Mouse (Mus musculus) hindbrain, embryonic 11.5 days (tissue): ENCODE results near the gene B3gntl1. TPM values are rescaled to one million over a fixed set of nuclear protein-coding genes. Genes with fewer than 3 reads are reported as not detected.

Experiments
- ATAC-seq: fragments of 200-750 bp; cut with Nextera tagmentation; 2 replicates; pipeline ENCODE4 v1.8.0; 2017; ENCODE audit warnings: mild to moderate bottlenecking, moderate TSS enrichment, moderate library complexity; ENCODE audit not compliant: low FRiP score
- DNase-seq: peaks from one replicate; pipeline ENCODE4 v3.0.0-alpha.2; 2015; ENCODE audit warnings: low spot score
- H3K27ac ChIP-seq: fragments of 300-500 bp; sonication (generic); 2 replicates; pipeline ENCODE4 v1.5.1; 2014; ENCODE audit warnings: mild to moderate bottlenecking, low read depth, low read length
- H3K27me3 ChIP-seq: fragments of 300-500 bp; sonication (generic); 2 replicates; pipeline ENCODE4 v1.6.1; 2014; ENCODE audit warnings: mild to moderate bottlenecking, low read length, moderate library complexity, mixed read lengths; ENCODE audit not compliant: control insufficient read depth, insufficient read depth
- H3K36me3 ChIP-seq: fragments of 300-500 bp; sonication (generic); 2 replicates; pipeline ENCODE4 v1.6.1; 2014; ENCODE audit warnings: mild to moderate bottlenecking, low read length, moderate library complexity, mixed read lengths; ENCODE audit not compliant: control insufficient read depth, insufficient read depth
- H3K4me1 ChIP-seq: fragments of 300-500 bp; sonication (generic); replicated peaks from 2 replicates; pipeline ENCODE4 v1.6.1; 2014; ENCODE audit warnings: low read length, mixed read lengths; ENCODE audit not compliant: control insufficient read depth, insufficient read depth
- H3K4me2 ChIP-seq: fragments of 300-500 bp; sonication (generic); replicated peaks from 2 replicates; pipeline ENCODE4 v1.6.1; 2014; ENCODE audit warnings: mild to moderate bottlenecking, low read depth, low read length
- H3K4me3 ChIP-seq: fragments of 300-500 bp; sonication (generic); 2 replicates; pipeline ENCODE4 v1.5.1; 2014; ENCODE audit warnings: low read depth, low read length
- H3K9ac ChIP-seq: fragments of 300-500 bp; sonication (generic); 2 replicates; pipeline ENCODE4 v1.6.1; 2014; ENCODE audit warnings: low read depth, low read length
- H3K9me3 ChIP-seq: fragments of 300-500 bp; sonication (generic); 2 replicates; pipeline ENCODE4 v1.6.1; 2016; ENCODE audit warnings: low read length; ENCODE audit not compliant: control insufficient read depth
- WGBS: fragments of 180-500 bp; shearing (Covaris S2); extraction: QIAGEN DNeasy Blood & Tissue Kit; methylation state at CpG from one replicate; pipeline ENCODE4 v1.1.7; 2014; 5-methylcytosine and 5-hydroxymethylcytosine counted together
- polyA plus RNA-seq: library from polyadenylated mRNA; unstranded; fragments of >200 nt; fragmentation: Nextera tagmentation; extraction: Ambion mirVana; gene quantifications from 2 replicates; pipeline ENCODE4 v1.2.1, GENCODE M21; 2014

B3gntl1 gene
- polyA plus RNA-seq = 4.1 and 5.6 TPM in 2 replicates

- Histone ChIP-seq H3K4me3 (peak within 1 kb of the TSS; percentile 67), H3K4me1 (0 out of 2 replicates have a peak, but pooled peaks cover 2% of the 10 kb centered on the region), H3K4me2 (peak within 1 kb of the TSS; percentile 78), H3K27me3 (no peaks in the 10 kb centered on the region), H3K9ac (peak within 1 kb of the TSS; percentile 77), H3K36me3 (no peaks in the 10 kb centered on the region), H3K27ac (peak within 1 kb of the TSS; percentile 81), H3K9me3 (no peaks in the 10 kb centered on the region)
- peak; percentile 99 for DNase-seq
- peak; percentile 100 for ATAC-seq
- under 1% methylated on average over 46 of the region's 46 CpGs for WGBS
Measured at GRCm38 (mm10) chr11:121672990-121673572, at the start of gene B3gntl1. Gene B3gntl1, minus strand, starts transcription at chr11:121673153.

- Histone ChIP-seq H3K4me3 (no peak overlapping the region), H3K27me3 (no peaks in the 10 kb centered on the region), H3K27ac (no peak overlapping the region), H3K4me2 (no peak overlapping the region), H3K9me3 (no peaks in the 10 kb centered on the region), H3K4me1 (no peaks in the 10 kb centered on the region), H3K9ac (no peak overlapping the region), H3K36me3 (no peaks in the 10 kb centered on the region)
- 81% methylated on average over 2 of the region's 2 CpGs for WGBS
- no peak for ATAC-seq
- no peak for DNase-seq
Measured at GRCm38 (mm10) chr11:121722434-121722833, 49.5 kb upstream of the B3gntl1 start.

GRCm38 (mm10) chr11:121720752-121721151, 47.8 kb upstream of the B3gntl1 start:
- ATAC-seq = no peak

GRCm38 (mm10) chr11:121717724-121718123, 44.8 kb upstream of the B3gntl1 start:
- DNase-seq = no peak
- Histone ChIP-seq H3K9ac (no peak overlapping the region), H3K27me3 (no peaks in the 10 kb centered on the region), H3K4me3 (no peak overlapping the region), H3K9me3 (no peaks in the 10 kb centered on the region), H3K4me1 (no peaks in the 10 kb centered on the region), H3K27ac (no peak overlapping the region), H3K36me3 (no peaks in the 10 kb centered on the region), H3K4me2 (no peak overlapping the region)
- no peak for ATAC-seq
- 58% methylated on average over 6 of the region's 6 CpGs for WGBS

More at GRCm38 (mm10) chr11:121720752-121721151, 47.8 kb upstream of the B3gntl1 start:
- H3K9ac ChIP-seq = no peak overlapping the region
- H3K9me3 ChIP-seq = no peaks in the 10 kb centered on the region
- no peak overlapping the region for H3K4me3 ChIP-seq
- no peak overlapping the region for H3K4me2 ChIP-seq
- no peaks in the 10 kb centered on the region for H3K27me3 ChIP-seq
- DNase-seq = no peak
- H3K36me3 ChIP-seq = no peaks in the 10 kb centered on the region
- WGBS = 95% methylated on average over 3 of the region's 3 CpGs
- H3K27ac ChIP-seq = no peak overlapping the region
- H3K4me1 ChIP-seq = no peaks in the 10 kb centered on the region

- no peak overlapping the region for H3K4me2 ChIP-seq
- H3K36me3 ChIP-seq = no peaks in the 10 kb centered on the region
- no peaks in the 10 kb centered on the region for H3K4me1 ChIP-seq
- DNase-seq (no peak), ATAC-seq (no peak)
- H3K4me3 ChIP-seq = no peak overlapping the region
- H3K9me3 ChIP-seq = no peaks in the 10 kb centered on the region
- no peak overlapping the region for H3K9ac ChIP-seq
- H3K27ac ChIP-seq = no peak overlapping the region
- 88% methylated on average over 2 of the region's 2 CpGs for WGBS
- H3K27me3 ChIP-seq = no peaks in the 10 kb centered on the region
Measured at GRCm38 (mm10) chr11:121714745-121715485, 42.0 kb upstream of the B3gntl1 start.

- Histone ChIP-seq H3K9ac (no peak overlapping the region), H3K4me2 (no peak overlapping the region), H3K4me1 (no peaks in the 10 kb centered on the region), H3K4me3 (no peak overlapping the region), H3K9me3 (no peaks in the 10 kb centered on the region), H3K27me3 (no peaks in the 10 kb centered on the region), H3K27ac (no peak overlapping the region), H3K36me3 (no peaks in the 10 kb centered on the region)
- no peak for DNase-seq
- ATAC-seq = no peak
- 82% methylated on average over 2 of the region's 2 CpGs for WGBS
Measured at GRCm38 (mm10) chr11:121713569-121713968, 40.6 kb upstream of the B3gntl1 start.

- DNase-seq (no peak), ATAC-seq (no peak)
- H3K4me3 ChIP-seq = no peak overlapping the region
- H3K4me2 ChIP-seq = no peak overlapping the region
- H3K9ac ChIP-seq = no peak overlapping the region
- no peaks in the 10 kb centered on the region for H3K36me3 ChIP-seq
- 97% methylated on average over 6 of the region's 6 CpGs for WGBS
- H3K9me3 ChIP-seq = no peaks in the 10 kb centered on the region
- no peaks in the 10 kb centered on the region for H3K27me3 ChIP-seq
- H3K27ac ChIP-seq = no peak overlapping the region
- no peaks in the 10 kb centered on the region for H3K4me1 ChIP-seq
Measured at GRCm38 (mm10) chr11:121712987-121713386, 40.0 kb upstream of the B3gntl1 start.

GRCm38 (mm10) chr11:121710245-121710644, 37.3 kb upstream of the B3gntl1 start:
- Histone ChIP-seq H3K4me1 (no peaks in the 10 kb centered on the region), H3K4me2 (no peak overlapping the region), H3K9me3 (no peaks in the 10 kb centered on the region), H3K4me3 (no peak overlapping the region), H3K9ac (no peak overlapping the region), H3K27me3 (no peaks in the 10 kb centered on the region), H3K27ac (no peak overlapping the region), H3K36me3 (no peaks in the 10 kb centered on the region)
- no peak for DNase-seq
- no peak for ATAC-seq
- WGBS = 93% methylated on average over 5 of the region's 5 CpGs

- Histone ChIP-seq H3K4me1 (no peaks in the 10 kb centered on the region), H3K27ac (no peak overlapping the region), H3K36me3 (no peaks in the 10 kb centered on the region), H3K4me3 (no peak overlapping the region), H3K27me3 (peaks cover 2% of the 10 kb centered on the region; the same call in 1 of the 2 replicates), H3K4me2 (no peak overlapping the region), H3K9ac (no peak overlapping the region), H3K9me3 (no peaks in the 10 kb centered on the region)
- DNase-seq (no peak), ATAC-seq (no peak)
- WGBS = 82% methylated on average over 4 of the region's 4 CpGs
Measured at GRCm38 (mm10) chr11:121709278-121709677, 36.3 kb upstream of the B3gntl1 start.
